Mouse (Mus musculus): Measurements from ENCODE around the gene Npcd. TPM values are rescaled to one million over a fixed set of nuclear protein-coding genes. Genes with fewer than 3 reads are reported as not detected.

Npcd gene
- total RNA-seq, 2 experiments from 2014 or later = 0.61 TPM; not detected in 1

DNA sequence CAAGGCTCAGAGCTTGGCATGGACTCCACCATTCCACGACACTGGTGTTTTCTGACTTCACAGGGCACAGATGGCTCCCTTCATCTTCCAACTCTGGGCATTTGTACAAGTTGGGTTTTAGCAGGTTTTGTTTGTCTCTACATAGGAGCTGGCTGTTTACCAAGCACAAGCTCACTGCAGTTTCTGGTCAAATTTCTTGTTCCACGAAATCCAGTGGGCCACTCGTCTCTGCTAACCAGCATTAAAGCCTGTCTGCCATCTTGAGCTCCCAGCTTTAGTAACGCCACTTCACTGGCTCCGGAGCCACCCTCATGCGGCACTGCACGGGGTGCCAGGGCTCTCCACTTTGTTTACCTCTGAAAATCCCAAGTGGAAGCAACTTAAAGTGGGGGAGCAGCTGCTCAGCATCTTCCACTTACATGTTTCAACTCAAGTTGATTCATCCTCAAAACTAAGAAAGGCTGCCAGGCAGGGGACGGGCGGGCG lies 67.4 kb downstream of the Npcd start:
- no peak for DNase-seq

DNA sequence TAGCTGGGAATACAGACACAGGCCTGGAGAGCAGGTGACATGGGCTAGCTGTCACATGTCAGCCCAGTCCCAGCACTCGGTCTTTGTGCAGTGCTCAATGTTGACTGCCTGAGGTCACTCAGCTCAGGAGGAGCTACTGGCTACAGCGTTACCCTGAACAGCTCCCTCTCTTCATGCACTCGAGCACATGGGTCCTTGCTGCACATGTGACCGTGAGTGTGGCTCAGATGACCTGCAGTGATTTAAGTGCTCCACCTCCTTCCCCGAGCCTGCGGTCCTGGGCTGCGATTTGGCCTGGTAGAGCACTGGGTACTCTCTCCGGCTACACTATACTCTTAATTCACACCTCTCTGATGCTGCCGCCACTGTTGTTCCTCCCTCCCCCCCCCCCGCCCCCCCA lies 67.9 kb downstream of the Npcd start:
- DNase-seq = no peak

DNA sequence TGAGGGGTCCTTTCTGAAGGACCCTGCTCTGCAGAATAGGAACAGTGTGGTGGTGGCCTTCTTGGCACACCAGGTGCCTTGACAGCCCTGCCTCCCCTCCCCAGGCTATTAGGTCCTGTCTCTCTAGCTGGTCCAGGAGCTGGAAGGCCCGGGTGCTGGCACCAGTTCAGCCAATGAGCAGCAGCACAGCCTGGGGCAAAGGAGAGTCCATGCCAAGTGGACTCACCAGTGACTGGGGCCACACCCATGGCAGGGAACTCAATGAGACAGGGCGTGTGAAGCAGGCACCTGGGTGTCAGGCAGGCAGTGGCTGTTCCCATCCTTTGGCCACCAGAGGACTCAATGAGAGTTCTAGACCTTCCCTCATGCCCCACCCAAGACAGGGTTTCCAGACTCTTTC lies 68.7 kb downstream of the Npcd start:
- DNase-seq = no peak

GRCm38 (mm10) chr15:79764539-79765267 lies 69.3 kb downstream of the Npcd start:
- no peak for DNase-seq

DNA sequence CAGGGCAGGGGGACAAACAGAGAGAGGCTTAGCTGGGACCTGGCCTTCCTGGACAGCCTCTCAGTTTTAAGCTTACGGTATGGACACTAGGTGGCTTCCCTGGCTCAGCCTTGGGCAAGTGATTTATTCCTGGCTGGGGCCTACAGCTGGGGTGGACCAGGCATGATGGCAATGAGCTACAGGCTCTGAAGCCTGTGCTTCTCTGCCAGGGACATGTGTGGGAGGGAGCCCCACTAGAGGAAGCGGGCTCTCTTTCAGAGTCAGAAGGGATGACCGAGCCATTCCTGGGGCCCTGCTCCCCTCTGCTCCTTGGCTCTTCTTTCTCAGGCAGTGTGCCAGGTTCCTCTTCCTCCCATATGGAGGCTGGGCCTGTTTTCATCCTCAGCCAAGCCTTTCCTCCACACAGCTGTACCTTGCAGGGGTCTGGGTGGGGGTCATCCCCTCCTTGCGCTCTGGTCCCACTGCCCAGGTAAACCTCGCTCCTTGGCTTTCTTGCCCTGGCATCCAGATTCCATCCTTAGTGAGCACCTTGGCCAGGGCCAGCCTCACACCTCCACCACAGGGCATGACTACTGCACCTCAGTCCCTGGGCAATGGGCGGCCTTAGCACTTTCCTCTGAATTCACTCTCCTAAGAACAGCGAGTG lies 70.3 kb downstream of the Npcd start:
- no peak for DNase-seq

- no peak for DNase-seq
Measured at GRCm38 (mm10) chr15:79763001-79763400, 71.0 kb downstream of the Npcd start.

- no peak for DNase-seq
Measured at GRCm38 (mm10) chr15:79760956-79761355, 73.1 kb downstream of the Npcd start.

- no peak for DNase-seq
Measured at GRCm38 (mm10) chr15:79757118-79757517, 76.9 kb downstream of the Npcd start.

DNA sequence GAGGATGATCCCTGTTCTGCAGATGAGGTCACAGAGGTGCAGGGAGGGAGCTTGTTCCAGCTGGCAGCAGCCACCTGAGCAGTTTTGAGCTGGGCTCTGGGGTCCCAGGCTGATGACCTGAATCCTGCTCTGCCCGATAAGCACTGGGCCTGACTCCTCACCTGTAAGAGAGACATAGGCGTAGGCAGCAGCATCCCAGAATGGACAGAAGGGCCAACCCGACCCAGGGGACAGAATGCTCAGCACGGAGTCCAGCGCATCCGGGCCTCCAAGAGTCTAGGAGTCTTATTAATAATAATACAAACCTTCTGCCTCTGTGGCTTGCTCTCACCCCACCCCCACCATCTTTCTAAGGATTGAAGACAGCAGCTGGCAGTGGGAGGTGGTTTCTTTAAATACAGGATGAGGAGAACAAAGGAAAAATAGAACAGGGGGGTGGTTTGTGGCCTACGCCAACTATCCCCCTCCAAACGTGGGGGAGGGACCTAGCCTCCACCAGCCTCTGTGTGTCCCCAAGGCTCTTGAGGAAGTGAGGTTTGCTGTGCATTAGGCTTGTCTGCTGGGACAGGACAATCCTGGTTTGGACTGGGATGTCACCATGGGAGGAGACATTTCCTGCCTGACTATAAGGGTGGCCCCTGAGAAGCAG lies 77.9 kb downstream of the Npcd start:
- no peak for DNase-seq

DNA sequence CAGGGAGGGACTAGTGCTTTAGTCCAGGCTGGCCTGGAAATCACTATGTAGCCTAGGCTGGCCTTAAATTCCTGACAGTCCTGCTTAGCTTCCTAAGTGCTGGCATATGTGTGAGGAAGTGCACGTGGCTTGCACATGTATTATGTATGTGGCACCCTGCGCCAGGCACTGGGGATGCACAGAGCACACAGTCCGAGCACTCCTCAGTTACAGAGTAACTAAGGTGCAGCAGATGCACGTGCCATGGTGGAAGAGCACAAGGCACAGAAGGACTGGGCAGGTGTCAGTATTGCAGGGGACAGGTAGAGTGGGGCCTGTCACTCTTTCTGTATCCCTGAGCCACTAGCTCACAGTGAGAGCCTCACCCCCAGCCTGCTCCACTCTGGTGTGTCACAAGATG lies 78.9 kb downstream of the Npcd start:
- no peak for DNase-seq

- DNase-seq = no peak
Measured at GRCm38 (mm10) chr15:79753873-79754272, 80.2 kb downstream of the Npcd start.

DNA sequence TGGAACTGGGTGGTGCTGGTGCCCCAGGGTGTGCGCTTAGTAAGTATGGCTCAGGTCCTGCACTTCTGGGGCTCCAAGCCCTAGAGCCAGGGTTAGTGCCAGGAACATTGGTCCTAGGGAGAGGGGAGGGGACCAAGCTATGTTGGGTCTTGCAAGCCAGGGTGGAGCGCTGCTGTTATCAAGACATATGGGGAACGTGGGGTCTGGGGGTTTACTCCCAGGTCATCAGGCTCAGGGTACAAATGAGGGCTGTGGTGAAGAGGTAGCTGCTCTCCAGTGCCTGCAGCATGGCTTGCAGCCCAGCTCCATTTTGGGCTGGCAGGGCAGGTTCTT lies 80.7 kb downstream of the Npcd start:
- no peak for DNase-seq

GRCm38 (mm10) chr15:79752742-79753419 lies 81.2 kb downstream of the Npcd start:
- DNase-seq = peak; percentile 63

- DNase-seq = no peak
Measured at GRCm38 (mm10) chr15:79751772-79752171, 82.3 kb downstream of the Npcd start.

DNA sequence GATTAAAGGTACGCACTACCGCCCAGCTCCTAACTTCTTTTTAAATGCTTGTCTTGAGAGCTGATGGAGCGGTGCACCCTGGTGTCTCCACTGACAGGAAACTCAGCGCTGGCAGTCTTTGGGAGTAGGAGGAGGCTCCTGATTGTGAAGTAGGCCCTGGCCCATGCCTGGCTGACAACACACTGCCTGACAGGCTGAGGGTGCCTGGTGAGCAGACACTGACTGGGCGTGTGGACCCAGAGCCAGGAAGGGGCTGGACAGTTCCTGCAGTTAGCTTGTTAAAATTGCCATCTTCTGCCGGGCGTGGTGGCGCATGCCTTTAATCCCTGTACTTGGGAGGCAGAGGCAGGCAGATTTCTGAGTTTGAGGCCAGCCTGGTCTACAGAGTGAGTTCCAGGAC lies 83.8 kb downstream of the Npcd start:
- DNase-seq = no peak

- no peak for DNase-seq
Measured at GRCm38 (mm10) chr15:79749162-79749561, 84.9 kb downstream of the Npcd start.

DNA sequence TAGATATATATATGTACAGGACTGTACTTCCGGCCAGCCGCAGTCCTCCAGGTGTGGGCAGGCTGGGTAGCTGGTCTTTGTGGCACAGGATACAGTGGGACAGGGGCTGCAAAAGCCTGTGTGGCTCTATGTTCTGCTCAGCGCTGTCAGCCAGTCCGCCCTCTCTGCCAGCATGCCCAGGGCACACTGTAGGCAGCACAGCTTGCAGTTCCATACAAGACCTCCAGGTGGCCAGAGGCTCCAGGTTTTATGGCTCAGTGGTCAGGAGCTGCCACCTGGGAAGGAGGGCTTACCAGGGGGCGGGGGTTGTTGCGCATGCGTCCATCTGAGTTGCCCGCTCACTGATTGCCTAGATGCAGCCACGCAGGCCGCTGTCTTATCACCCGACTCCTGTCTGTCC lies 86.0 kb downstream of the Npcd start:
- DNase-seq = no peak

DNA sequence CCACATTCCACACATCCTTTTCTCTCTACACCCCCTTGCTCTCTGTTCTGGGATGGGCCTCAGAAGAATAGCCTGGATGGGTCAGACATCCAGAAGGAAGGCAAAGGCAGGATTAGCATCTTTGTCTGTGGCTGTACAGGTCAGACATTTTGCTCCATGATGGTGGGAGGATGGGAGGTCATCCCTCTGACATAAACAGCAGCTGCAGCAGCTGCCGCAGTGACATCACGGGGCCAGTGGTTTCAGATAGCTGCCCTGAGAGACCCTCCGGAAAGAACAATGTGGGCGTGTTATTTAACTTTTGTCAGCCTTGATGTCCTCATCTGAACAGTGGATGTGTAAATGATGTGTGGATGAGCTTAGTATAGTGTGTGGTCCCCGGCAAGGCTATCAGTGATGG lies 88.2 kb downstream of the Npcd start:
- DNase-seq = no peak

- no peak for DNase-seq
Measured at GRCm38 (mm10) chr15:79745312-79745711, 88.7 kb downstream of the Npcd start.

DNA sequence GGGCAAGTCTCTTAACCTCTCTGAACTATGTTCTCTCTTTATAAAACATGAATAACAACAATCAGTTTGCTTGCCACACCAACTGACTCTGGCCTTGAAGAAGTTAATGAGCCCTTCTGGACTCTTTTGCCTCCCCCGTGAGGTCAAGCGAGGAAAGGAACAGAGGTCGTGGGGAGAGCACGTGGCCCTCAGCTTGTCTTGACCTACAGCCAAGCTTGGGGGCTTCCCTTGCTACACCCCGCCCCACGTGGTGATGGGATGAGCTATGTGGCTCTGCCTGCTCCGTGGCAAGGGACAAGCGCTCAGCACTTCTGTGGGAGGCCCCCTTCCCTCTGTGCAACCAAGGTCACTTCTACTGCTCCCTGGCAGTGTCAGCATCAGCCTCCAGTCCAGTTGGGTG lies 89.3 kb downstream of the Npcd start:
- no peak for DNase-seq

- no peak for DNase-seq
Measured at GRCm38 (mm10) chr15:79744001-79744400, 90.0 kb downstream of the Npcd start.

DNA sequence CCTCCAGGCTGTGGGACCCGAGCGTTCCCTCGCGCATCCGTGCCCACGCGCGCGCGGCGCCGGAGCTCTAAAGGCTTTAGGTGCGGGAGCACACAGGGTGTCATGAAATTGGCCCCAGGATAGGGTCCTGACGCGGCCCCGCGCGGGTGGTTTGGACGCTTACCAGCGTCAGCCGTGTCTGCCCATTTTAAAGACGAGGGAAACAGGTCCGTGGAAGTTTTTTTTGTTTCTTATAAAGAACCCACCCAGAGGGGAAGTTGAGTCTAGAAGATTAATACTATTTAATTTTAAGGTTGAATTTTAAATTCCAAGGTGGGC lies 91.4 kb downstream of the Npcd start:
- no peak for DNase-seq
